Mouse (Mus musculus): ENCODE measurements at regions not wholly inside any gene's neighbourhood (a gene's known extent, or its start where the extent isn't known, plus 50 kb on each side); places are given as distances from the start of the nearest gene placed in this dataset.

DNA sequence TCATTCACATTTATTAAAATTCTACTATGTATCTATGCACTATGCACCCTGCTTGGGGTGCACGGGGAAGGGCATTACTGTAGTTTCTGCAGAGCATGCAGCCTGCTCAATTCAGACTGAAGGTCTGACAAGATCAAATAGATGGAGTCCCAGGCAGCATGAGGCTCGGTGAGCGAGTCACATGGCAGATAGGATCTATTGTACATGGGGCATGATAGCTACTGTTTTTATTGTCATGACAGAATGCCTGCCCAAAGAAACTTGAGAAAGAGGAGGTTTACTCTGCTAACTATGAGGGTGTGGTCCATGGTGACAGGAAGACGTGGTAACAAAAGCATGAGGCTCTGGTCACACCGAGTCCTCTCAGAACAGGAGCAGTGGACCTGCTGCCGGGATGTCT is 203.1 kb upstream of the Sesn3 start:
- TF ChIP-seq CTCF (IDR thresholded peaks at IDR 0.05; ENCODE audit: insufficient read depth, low read length) (no peak), POLR2A (IDR thresholded peaks at IDR 0.05; ENCODE audit: borderline replicate concordance, extremely low read depth, low read depth, low read length) (no peak)
